Mouse (Mus musculus) activated CD4-positive, CD25-positive, alpha-beta regulatory T cell (primary cell): ENCODE results near the gene Zfand2a. TPM values are rescaled to one million over a fixed set of nuclear protein-coding genes. Genes with fewer than 3 reads are reported as not detected.

Source experiments
- polyA plus RNA-seq, 2 experiments: library from polyadenylated mRNA; unstranded; fragments of 100-300 nt; shearing (Covaris generic); gene quantifications; one replicate each; pipeline ENCODE4 v1.2.1; 2017

Zfand2a gene
- 10 to 100 TPM; 11.8 to 12.0 TPM for polyA plus RNA-seq

GRCm38 (mm10) chr5:139484185-139484814 is at the start of gene Zfand2a:
Gene Zfand2a (minus strand): TSS chr5:139484549.

GRCm38 (mm10) chr5:139460384-139461067 is 23.8 kb downstream of the Zfand2a start, which contains the start of gene 3110082I17Rik:
Gene 3110082I17Rik (minus strand): TSS chr5:139460527.

GRCm38 (mm10) chr5:139423026-139423865 is 61.1 kb downstream of the Zfand2a start, which contains the start of gene Gper1:
Gene Gper1 (plus strand): TSS chr5:139423151.

Other genes starting within 250 kb of the Zfand2a start
- gene Get4, start 232.2 kb downstream of the Zfand2a start, polyA plus RNA-seq: 100 to 1,000 TPM; 118 to 148 TPM
- 10 to 100 TPM; 13.9 to 77.4 TPM for gene Adap1, start 158.9 kb downstream of the Zfand2a start, polyA plus RNA-seq
- 10 to 100 TPM; 51.7 to 52.5 TPM for gene Cox19, start 133.1 kb downstream of the Zfand2a start, polyA plus RNA-seq
- not detected for gene Cyp2w1, start 131.9 kb downstream of the Zfand2a start, polyA plus RNA-seq
- 10 to 100 TPM; 23.7 to 26.2 TPM for gene Gpr146, start 106.9 kb downstream of the Zfand2a start, polyA plus RNA-seq
- gene C130050O18Rik, start 79.3 kb downstream of the Zfand2a start, polyA plus RNA-seq: under 1 TPM; 0.06 to 0.13 TPM
- not detected for gene Gper1, start 61.4 kb downstream of the Zfand2a start, polyA plus RNA-seq
- 10 to 100 TPM in 1 of 2 experiments, 1 to 10 TPM in 1; 5.3 to 10.3 TPM for gene 3110082I17Rik, start 24.0 kb downstream of the Zfand2a start, polyA plus RNA-seq
- gene Uncx, start 58.9 kb upstream of the Zfand2a start, polyA plus RNA-seq: not detected